Mouse (Mus musculus): ENCODE results near the gene Slc4a11.
"Not testable (repeated sequence)": the region's sequence is repeated elsewhere in the genome, so short reads cannot be mapped to it uniquely, and the experiment has no call there.

Gene Slc4a11

DNA sequence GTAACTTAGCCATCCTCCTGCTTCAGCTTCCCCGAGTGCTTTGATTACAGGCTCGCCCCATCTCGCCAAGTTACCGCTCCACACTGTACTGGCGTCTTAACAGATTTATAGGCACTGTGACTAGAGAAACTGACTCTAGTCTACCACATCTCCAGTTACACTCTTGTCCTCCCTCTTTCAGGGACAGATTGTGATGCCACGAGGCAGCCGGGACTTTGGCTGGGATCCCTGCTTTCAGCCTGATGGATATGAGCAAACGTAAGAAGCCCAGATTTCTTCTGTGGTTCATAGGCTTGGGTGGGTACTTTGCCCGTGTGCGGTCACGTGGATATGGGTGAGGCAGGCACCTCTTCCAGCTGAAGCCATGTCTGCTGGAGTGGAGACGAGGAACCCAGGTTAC lies 18.2 kb downstream of the Slc4a11 start:
- DNase-seq (ENCODE audit: low spot score in 2 of 2), result no peak

DNA sequence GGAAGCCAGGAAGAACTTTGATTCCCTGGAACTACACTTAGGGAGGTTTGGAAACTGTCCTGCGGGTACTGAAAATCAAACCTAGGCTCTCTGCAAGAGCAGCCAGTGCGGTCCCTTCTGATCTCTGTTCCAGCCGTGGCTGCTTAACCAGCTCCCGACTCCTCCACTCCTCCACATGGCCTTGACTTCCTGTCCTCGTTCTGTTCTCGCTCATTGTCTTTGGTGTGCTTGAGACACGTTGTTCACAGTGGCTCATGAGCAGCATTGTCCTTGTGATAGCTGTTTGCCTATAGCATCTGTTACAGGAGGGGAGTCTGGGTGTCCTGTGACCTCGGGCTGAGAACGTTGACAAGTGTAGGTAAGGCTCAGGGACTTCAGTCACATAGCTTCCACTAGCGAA lies 20.1 kb downstream of the Slc4a11 start:
- no peak for DNase-seq (ENCODE audit: low spot score in 2 of 2)

DNA sequence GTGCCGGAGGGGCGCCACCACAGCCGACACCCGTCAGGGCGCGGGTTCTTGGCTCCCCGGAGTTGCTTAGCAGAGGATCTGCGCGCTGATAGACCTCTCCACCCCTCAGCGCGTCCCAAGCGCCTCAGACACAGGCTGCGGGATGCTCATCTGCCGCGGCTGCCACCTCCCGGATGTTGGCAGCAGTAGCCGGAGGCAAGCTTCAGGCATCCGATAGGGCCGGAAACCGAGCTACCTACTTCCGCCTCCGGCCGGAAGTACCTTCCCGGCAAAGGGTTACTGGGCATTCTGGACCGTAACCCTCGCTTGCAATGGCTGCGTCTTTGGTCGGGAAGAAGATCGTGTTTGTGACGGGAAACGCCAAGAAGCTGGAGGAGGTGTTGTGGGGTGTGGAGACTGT lies 29.8 kb downstream of the Slc4a11 start, which contains the start of gene Itpa:
Gene Itpa, plus strand, starts transcription at position 52 of the 400 bp plus-strand sequence.
- peak; percentile 75 to 84 for DNase-seq (ENCODE audit: low spot score in 2 of 2)

DNA sequence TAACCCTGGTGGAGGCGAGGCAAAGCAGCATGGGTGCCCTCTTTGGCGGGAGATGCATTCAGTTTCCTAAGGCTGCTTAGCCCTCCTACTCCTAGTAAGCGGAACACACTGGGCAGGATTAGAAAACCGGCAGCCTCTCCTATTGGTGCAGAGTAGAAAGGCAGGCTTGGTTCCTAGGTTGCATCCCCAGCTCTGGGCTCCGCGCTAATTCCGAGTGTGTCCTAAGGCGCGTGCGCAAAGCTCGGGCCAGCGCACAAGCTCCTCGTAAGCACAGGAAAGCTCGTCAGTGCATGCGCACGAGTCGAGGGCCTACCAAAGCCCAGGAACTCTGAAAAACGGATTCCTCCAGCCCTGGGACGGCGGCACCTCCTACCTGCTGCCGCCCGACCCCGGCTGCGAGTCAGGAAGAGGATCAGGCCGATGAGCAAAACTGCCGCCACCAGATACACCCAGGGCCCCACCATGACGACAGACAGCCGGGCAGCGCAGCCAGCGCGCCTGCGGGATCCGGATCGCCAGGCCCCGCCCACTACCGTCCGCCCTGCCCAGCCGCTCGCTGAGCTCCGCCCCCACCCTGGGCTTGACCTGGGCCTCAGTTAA lies 33.1 kb downstream of the Slc4a11 start, which contains the start of gene Ddrgk1:
Gene Ddrgk1, minus strand, starts transcription at position 558 of the 600 bp plus-strand sequence.
- DNase-seq (ENCODE audit: low spot score in 2 of 2), result peak; percentile 87 to 88

DNA sequence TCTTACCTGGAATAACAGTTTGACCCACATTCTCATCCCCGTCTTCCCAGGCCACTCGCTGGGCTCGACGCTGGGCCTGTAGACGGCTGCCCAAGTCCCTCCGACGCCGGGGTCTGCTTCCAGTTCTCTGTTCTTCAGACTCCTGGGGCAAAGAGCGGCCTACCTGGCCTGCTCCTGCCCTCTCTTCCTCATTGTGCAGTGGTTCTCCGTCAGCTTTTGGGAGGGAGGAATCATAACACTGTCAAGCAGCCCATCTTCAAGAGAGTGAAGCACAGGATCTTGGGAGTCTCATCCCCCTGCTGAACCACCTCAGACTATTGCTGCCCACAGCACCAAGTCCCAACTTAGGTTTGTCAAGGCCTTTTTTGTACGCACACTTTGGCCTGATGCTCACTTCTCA lies 34.0 kb downstream of the Slc4a11 start:
- no peak for DNase-seq (ENCODE audit: low spot score in 2 of 2)

DNA sequence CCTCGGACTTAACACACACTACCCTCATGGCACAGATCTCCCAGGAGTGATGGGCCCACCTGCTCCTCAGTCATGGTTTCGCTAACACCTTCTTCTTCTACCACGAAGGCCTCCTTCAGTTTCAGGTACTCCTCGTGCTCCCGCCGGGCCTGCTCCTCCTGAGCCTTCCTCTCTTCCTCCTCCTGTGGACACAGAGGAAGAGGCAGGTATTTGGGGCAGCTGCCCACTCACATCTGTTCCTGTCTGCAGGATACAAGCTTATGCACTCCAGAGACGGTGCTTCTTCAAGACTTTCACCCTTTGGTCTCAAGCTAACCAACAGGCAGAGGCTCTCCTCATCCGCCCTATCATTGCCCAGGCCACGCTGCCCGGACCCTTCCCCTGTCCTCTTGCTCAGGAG lies 38.8 kb downstream of the Slc4a11 start:
- DNase-seq (ENCODE audit: low spot score in 2 of 2), result no peak

DNA sequence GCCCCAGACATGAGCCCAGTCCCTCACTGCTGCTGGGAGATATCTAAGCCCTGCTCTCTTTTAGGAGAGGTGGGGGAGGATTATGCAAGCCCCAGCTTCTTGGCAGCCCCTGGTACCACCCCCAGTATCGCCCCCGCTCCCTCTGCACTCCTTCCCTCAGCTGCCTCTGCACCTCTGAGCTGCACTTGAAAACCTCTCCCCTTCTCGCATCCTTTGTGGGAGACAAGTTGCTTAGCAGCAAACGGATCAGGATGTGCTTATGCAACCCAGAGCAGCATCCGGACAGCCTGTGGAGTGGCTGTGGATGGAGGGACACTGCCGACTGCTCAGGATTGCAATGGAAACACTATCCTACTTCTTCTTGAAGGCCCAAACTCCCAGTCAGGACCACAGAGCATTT lies 39.8 kb downstream of the Slc4a11 start:
- no peak for DNase-seq (ENCODE audit: low spot score in 2 of 2)

DNA sequence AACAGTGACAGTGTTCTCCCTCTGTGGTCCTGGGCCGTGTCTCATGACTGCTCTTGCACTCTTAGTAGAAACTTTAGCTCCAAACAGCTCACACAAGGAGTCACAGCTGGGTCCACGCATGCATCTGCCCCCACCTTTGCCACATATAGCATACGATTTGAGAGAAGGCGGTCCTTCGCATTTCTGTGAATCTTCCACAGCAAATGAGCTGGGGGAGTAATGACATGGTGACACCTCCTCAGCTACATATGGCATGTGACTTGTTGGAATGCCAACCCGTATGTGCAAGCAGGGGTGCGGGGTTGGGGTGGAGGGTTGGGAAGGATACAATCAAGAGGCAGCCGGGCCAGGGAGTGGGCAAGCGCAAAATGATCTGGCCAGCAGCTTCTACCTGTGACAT lies 40.8 kb downstream of the Slc4a11 start:
- DNase-seq (ENCODE audit: low spot score in 2 of 2), result no peak

DNA sequence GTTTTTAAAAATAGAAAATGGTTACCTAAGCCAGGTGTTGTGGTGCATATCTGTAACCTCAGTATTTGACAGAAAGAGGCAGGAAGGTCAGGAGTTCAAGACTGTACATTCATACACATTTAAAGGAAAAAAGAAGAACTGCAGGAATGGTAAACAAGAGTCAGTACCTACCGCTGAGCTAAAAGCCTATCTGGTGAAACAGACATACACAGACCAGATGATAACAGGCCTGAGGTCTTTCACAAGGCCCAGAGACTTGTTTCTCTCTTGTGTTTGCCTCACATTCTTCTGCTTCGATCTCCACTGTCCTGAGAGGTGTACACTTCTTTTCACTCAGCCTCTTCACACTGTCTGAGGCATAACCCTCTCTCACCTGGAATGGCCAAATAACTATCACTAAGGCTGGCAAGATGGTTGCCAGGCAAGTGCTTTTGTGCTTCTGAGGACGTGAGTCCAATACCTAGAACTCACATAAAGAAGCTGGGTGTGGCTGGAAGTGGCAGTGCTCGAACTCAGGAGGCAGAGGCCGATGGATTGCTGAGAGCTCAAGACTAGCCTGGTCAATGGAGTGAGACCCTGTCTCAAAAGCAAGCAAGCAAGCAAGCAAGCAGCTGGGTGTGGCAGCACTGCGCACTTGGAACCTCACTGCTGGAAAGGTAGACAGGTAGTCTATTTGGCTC lies 41.5 kb downstream of the Slc4a11 start:
- no peak for DNase-seq (ENCODE audit: low spot score in 2 of 2)

DNA sequence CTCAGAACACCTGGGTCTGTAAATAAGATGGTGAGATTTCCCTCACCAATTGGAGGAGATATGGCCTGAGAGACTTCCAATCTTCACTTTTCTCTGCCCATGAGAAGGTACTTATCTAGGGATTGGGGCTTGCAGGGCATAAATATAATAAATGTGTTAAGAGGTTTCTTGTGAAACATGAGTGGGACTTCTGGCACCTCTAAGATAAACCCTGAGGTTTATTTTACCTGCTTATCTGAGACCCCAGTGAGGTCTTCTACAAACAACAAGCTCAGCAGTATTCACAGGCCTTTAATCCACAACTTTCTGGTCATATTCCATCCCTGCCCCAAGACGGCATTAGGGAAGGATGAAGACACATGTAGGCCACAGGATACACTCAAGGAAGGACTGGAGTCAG lies 43.6 kb downstream of the Slc4a11 start:
- DNase-seq (ENCODE audit: low spot score in 2 of 2), result no peak

DNA sequence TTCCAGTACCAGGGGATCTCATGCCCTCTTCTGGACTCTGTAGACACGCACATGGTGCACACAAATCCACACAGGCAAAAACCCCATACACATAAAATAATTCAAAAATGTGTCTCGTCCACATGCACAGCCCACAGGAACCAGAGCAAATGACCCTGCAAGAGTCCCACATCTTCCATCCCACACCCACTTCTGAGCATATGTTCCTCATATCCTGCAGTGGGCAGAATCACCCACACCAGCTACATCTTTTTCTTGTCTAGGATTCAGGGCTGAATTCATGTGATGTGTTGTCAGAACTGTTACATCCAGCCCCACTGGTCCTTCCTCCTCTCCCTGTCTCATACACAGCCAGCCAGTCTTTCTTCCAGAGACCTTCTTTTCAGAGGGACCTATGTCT lies 44.0 kb downstream of the Slc4a11 start:
- no peak for DNase-seq (ENCODE audit: low spot score in 2 of 2)

DNA sequence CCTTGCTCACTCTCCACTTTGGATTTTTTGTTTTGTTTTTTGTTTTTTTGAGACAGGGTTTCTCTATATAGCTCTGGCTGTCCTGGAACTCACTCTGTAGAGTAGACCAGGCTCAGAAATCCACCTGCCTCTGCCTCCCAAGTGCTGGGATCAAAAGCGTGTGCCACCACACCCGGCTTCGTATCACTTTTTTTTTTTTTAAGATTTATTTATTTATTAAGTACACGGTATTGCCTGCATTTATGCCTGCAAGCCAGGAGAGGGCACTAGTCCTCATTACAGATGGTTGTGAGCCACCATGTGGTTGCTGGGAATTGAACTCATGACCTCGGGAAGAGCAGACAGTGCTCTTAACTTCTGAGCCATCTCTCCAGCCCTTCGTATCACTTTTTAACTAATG lies 48.3 kb downstream of the Slc4a11 start:
- DNase-seq (ENCODE audit: low spot score in 2 of 2), result not testable (repeated sequence)

DNA sequence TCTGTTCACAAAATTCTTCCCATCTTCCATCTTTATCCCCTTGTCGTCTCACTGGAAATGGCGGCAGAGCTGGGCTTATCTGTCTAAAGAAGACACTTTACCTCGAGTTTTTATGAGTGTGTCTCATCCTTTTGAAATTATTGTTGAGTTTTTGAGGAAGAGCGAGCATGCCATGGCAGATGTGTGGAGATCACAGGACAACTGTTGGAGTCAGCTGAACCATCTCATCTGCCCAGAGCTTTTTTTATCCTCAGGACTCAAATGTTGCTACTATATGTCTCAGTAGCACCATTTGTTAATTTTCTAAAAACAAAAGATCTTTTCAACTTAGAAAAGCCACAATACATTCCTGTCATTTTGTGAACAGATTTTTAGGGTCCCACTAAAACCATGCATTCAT lies 52.1 kb downstream of the Slc4a11 start:
- DNase-seq (ENCODE audit: low spot score in 2 of 2), result no peak

DNA sequence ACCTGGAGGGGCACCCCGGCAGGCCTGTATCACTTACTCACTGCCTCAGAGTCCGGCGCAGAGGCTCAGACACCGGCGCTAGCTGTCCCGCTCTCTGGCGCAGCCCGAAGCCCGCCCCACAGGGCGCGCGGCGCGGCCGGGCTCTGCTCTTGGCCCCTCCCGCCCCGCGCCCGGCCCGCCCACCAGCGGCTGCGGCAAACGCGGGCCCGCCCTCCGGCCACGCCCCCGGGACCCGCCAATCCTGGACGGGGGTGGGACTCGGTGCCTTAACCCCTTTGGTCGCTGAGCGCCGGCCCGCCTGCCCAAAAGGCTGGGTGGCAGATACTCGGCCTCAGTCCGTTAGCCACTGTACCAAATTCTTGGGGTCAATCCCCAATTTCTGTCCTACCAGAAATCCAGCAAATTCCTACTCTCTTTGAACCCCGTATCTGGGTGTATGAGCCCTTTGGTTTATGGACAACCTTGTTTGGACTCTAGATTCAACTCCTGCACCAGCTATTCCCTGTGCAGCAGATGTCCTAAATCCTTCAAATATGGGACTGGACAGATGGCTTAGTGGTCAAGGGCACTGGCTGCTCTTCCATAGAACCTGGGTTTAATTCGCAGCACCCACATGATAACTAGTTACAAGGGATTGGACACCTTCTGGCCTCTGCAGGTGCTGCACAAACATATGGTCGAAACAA lies 54.5 kb downstream of the Slc4a11 start, which contains the start of gene Lzts3:
Gene Lzts3, minus strand, starts transcription at position 120 of the 686 bp plus-strand sequence.
- peak; percentile 84 to 89 for DNase-seq (ENCODE audit: low spot score in 2 of 2)

DNA sequence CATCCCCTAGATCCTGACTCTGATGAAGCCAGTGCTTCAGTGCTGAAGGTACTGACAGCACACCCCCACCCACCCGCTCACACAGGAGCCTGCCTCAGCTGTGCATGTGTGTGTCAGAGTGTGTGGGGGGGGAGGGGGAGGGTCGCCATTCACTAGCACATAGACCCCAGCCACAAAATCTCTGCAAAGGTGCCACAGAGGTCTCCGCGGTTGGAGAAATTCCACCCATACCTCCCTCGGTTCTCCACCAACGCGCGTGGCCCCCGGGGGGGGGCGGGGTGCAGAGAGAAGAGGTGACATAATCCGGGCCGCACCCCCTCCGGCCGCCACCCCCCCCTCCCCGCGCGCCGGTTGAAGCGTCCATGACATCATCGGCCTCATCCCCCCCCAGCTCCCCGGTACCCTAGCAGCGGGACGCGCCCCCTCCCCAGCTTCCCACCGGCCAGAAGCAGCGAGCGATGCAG lies 55.1 kb downstream of the Slc4a11 start:
- DNase-seq (ENCODE audit: low spot score in 2 of 2), result no peak

DNA sequence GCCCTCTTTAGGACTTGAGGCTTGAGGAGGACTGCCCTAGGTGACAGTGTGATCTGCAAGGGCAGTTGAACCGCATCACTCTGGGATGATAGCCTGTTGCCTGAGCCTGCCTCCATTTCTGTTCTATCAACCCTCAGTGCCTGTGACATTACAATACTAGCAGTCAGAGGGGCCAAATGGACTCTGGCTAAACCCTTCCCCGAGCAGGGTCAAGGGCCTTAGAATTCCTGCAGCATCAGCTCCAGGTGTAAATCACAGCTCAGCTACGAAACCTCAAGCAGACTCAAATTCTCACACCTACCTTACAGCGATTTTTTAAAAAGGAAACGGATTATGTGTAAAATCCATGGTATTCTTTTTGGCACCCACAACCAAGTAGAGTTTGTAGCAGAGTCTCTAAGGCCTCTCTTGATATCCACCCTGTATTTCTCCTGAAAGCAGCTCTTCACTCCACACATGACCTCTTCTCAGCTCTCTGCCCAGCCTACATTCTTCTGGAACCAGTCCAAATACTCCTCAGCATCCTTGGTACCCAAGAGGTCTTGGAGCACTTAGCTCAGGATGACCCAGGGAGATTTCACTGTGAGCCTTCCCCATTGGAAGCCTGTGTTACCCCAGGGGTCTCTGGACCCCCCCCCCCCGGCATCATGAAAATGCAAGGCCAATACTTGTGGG lies 55.8 kb downstream of the Slc4a11 start:
- no peak for DNase-seq (ENCODE audit: low spot score in 2 of 2)

DNA sequence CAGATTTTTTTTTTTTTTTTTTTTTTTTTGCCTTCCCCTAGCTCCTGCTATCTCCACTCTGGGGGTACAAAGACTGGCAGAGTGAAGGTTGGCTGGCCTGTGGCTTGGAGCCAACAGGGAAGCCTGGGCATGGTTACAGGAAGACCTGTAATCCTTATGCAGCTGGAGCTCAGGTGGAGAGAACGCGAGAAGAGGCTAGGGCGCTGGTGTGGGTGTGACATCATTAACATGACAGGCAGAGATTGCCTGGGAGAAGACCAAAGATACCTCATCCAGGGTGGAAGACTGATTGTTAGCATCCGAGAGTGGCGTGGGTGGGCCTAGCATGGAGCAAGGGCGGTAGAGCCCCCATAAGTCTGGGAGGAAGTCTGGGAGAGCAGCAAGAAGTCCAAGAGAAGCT lies 58.0 kb downstream of the Slc4a11 start:
- no peak for DNase-seq (ENCODE audit: low spot score in 2 of 2)

DNA sequence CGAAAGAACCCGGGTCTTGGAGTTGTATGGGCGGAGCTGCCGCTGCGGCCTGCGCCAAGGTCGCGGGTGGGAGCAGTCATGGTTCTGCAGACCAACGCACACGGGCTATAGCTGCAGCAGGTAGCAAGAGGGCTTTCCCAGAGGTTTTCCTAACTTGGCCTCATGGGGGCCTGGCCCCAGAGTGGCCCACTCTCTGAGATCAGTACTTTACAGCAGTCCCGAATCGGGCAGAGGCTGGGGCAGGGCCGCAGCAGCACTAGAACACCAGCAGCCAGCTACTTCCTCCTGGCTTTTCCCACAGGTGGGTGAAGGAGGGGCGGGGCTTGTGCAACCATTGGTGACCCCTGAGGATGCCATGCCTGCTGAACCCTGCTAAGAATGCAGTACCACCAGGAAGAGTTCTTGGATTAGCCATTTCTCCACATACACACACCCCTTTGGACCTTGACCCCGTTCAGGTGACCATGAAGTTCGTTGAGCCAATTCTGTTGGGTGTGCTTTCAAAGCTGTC lies 59.2 kb downstream of the Slc4a11 start:
- no peak for DNase-seq (ENCODE audit: low spot score in 2 of 2)

DNA sequence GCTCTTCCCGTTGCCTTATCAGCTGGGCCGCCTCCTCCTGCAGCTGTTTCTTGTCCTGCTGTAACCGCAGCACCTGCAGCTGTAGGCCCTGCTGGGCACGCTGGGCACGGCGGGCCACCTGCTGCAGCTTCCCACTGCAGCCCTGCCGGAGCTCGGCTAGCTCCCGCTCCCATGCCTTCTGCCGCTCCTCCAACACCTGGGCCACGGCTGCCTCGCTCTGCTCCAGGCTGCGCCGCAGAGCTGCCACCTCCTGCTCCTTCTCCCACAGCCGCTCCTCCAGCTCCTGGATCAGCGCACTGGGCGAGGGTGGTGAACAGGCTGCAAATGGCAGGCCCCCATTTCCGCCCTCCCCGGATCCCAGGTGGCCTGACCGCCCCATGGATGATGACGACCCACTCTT lies 61.5 kb downstream of the Slc4a11 start:
- DNase-seq (ENCODE audit: low spot score in 2 of 2), result no peak

DNA sequence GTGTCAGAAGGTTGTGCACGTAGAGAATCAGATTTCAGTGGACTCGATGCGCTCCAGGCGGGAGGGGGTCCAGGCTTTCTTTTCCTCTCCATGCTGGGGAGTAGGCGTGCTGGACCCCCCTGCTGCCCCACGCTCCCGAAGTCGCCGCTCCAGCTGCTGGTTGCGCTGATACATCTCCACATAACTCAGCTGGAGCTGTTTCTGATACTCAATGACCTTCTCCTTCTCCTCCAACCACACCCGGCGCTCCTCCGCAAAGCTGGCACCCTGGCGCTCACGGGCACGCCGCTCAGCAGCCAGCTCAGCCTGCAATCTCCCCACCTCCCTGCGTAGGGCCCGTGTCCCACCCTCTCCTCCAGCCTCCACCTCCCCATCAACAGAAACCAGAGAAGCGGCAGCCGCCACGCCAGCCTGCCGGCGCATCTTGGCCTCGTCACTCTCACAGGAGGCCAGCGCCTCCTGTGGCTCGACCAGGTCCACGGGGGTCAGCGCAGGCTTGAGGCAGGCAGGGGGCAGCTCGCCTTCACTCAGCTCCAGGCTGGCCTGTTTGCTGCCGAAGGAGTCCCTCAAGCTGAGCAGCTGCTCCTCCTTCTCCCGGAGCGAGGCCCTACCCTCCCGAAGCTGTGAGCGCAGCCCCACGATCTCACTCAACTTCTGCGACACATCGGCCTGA lies 62.4 kb downstream of the Slc4a11 start:
- DNase-seq (ENCODE audit: low spot score in 2 of 2), result peak; percentile 9 to 22
